Mouse (Mus musculus) adrenal gland, postnatal 25 days (tissue): Measurements from ENCODE around the gene Nfatc3. TPM values are rescaled to one million over a fixed set of nuclear protein-coding genes. Genes with fewer than 3 reads are reported as not detected.

Experiments used
- DNase-seq: peaks from one replicate; pipeline ENCODE4 v3.0.0; 2021; ENCODE audit warnings: mixed read lengths
- total RNA-seq: library from RNA; stranded (reverse); gene quantifications from 2 replicates; pipeline ENCODE4 v1.2.3, GENCODE M21; 2021

Gene Nfatc3
- total RNA-seq, 1 experiment from 2014 or later: 54.9 TPM

- peak; percentile 69 for DNase-seq
These were observed 89.4 kb downstream of the Nfatc3 start for GRCm38 (mm10) chr8:106147868-106148565.

- DNase-seq: no peak
These were observed 90.4 kb downstream of the Nfatc3 start for GRCm38 (mm10) chr8:106149025-106149424.

DNA sequence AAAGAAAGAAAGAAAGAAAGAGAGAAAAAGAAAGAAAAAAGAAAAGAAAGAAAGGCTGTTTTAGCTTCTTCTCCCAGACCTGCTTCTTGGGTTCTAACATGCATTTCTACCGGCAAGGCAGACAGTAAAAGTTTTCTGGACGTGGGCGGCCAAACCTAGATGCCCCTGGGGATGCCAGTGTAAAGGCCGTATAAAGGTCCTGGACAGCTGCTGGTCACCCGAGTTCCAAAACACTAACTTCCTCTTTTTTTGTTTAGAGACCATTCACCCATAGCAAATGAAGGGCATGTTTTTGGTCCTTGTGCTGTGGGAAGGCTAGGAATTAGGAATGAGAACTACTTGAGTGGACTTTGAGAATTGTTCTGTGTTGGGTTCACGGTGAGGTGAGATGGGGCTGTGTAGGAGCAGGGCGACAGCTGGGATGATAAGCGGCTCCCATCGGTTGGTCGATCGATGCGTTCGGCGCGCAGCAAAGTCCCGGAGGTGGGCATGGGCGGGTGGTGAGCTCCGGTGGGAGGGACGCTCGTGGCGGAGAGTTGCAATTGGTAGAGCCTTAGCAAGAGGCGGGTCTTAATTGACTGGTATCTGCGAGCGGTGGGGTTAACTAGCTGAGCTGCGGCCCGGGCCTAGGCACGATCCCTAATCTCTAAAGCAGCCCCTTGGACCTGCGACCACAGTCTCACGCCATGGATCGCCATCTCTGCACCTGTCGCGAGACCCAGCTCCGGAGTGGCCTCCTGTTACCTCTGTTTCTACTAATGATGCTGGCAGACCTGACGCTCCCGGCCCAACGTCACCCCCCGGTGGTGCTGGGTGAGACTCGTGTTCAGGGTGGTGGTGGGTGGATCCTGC is 91.4 kb downstream of the Nfatc3 start, which contains the start of gene Pla2g15:
TSS of gene Pla2g15 (plus strand) at position 599 of the 852 bp plus-strand sequence.
- peak; percentile 91 for DNase-seq

DNA sequence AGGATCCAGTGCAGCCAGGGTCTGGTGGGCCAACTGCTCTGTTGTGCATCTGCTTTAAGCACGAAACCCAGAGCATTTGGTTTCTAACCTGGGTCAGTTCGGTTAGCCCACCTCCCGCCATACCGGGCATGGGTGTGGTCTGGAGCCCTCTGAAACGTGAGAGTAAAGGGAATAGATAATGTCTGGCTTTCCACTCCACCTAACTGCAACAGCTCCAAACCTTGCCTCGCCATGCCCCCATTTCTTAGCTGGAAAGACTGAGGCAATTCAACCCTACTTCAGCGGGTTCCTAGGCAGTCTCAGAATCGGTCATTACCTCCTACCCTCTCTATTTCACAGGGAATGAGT is 92.0 kb downstream of the Nfatc3 start:
- no peak for DNase-seq

DNA sequence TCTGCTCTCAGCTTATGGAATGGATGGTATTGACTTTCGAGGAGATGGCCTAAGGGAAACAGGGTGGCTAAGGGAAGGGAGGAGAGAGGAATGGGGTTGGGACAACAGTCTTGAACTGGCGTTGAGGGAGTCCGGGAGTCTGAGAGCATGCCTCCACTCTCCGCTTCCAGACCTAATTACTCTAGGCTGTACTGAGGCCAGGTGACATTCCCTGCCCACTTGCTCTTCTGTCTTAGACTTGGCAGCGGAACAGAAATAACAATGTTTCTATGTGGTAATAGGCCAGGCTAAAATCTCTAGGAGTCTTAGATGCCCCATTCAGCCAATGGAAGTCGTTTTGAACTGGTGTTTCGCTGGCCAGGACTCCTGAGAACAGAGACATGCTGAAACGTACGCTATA is 92.4 kb downstream of the Nfatc3 start:
- no peak for DNase-seq

DNA sequence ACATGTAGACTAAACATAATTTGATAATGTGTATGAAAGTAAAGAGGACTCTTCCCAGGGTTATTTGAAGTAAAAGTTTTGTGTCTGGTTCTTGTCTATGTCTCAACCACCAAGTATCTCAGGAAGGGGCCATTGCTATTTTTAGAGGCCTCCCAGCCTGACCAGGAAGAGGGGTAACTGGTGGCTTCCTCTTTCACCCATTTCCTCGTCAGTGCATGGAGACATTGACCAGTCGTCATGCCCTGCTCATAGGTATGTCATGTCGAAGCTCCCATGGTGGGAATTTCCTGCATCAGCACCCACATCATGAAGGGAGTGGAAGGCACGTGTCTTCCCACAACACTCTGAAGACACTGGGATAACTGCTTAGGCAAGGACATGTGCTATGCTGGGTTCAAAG is 94.2 kb downstream of the Nfatc3 start:
- DNase-seq: no peak

GRCm38 (mm10) chr8:106157419-106157818 is 98.8 kb downstream of the Nfatc3 start:
- DNase-seq: no peak

DNA sequence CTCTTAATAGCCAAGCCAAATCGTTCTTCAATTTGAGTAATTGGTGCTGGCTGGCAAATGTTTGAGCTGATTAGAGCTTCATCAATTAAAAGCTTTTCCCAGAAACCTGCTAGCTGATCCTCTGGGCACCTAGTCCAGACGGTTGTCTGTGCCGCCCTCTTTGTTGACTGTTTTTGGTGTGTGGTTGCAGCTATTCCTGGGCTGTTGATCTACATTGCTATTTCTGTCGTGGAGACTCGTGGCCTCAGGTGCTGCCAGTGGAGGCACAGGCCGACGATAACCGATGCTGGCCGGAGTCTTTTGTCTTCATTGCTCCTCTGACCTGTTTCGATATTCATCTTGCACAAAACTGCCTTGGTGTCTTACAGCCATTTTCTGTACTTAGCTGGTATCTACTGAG is 99.7 kb downstream of the Nfatc3 start:
- DNase-seq: no peak

GRCm38 (mm10) chr8:106159876-106160275 is 101.2 kb downstream of the Nfatc3 start:
- no peak for DNase-seq

- no peak for DNase-seq
These were observed 104.6 kb downstream of the Nfatc3 start for GRCm38 (mm10) chr8:106163251-106163650.

DNA sequence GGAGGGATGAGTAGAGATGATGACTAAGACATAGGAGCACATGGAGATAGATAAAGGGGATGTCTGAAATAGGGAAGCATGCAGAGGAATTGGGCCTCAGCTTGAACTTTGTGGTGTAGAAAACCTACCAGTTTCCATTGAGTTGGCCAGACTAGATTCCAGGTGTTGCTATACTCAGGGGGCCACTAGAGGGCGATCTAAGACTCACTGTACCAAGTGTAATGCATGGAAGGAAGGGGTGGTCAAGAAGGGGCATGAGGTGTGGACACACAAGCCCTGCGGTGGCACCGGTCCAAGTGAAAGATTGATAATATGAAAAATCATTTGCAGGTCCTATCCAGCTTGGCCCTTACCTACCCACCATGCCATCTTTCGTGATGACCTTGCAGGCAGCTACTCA is 106.8 kb downstream of the Nfatc3 start:
- DNase-seq: peak; percentile 65

- peak; percentile 91 for DNase-seq
These were observed 109.8 kb downstream of the Nfatc3 start, which contains the start of gene Slc7a6 for GRCm38 (mm10) chr8:106168356-106169016. Slc7a6 (plus strand) TSS chr8:106168857.

DNA sequence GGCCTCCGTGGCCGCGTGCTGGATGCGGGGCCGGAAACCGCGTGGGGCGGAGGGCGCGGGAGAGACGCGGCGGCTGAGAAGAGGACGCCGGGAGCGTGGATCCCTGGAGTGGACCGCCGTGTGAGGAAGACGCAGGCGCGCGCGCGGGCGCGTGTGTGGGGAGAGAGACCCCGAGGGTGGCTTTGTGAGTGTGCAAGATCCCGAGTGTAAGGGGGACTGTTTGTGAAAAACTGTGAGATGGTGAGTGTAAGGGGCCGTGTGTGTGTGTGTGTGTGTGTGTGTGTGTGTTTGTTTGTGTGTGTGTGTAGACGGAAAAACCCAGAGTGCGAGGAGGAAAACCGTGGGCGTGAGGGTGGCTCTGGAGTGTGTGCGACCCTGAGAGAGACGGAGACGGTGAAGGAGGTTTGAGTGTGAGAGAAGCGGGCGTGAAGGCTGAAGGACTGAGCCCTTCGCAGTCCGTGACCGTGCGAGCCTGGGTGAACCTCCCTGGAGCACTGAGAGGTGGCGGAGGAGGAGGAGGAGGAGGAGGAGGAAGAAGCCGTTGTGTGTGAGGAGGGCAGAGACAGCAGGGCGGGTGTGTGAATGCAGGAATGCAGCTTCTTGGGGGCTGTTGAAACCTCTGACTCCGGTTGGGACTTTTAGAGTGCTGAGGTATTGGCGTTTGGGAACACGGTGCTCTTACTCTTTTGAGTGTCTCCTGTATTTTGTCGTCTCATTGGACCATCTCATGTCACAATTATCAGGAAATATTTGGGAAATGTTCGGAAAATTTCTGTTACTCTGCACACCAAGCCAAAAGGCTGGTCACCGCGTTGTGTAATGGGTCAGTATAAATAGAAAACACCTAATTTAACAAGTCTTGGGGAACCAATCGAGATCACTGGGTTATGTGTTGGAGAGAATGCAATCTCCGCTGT is 110.6 kb downstream of the Nfatc3 start:
- peak; percentile 29 for DNase-seq

DNA sequence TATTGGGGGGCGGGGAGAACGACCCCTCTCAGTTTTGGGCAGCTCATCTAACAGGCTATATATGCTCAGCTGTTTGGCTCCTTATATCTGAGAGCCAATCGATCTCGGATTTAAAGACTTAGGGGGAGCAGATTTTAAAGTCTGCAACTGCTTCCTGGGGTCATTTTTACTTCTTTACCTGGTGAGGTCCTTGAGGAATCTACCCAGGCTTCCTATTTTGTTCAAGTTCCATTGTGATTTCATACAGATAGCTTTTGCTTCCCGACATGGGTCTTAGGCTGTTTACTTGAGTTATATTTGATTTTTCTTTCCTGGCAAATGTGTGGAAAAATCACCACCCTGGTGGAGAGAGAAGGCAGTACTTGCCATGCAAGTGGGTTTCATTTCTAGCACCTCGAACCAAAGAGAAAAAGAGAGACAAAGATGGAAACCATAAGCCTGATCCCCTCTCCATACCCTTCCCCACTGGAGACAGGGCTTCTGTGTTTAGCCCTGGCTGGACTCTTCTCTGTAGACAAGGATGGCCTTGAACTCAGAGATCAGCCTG is 111.4 kb downstream of the Nfatc3 start:
- DNase-seq: no peak

DNA sequence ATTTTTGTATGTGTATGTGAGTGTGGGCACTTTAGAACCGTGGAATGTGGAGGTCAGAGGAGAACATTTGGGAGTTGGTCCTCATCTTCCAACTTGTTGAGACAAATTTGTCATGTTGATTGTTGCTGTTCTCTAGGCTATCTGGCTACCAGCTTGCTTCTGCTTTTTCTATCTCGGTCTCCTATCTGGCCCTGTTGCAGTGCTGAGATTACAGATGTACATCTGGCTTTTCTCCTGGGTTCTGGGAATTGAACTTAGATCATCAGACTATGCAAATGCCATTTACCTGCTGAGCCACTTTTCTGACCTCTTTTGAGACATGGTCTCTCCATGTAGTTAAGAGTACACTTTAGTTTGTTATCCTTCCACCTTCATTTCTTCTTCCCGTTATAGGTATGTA is 114.9 kb downstream of the Nfatc3 start:
- DNase-seq: no peak

DNA sequence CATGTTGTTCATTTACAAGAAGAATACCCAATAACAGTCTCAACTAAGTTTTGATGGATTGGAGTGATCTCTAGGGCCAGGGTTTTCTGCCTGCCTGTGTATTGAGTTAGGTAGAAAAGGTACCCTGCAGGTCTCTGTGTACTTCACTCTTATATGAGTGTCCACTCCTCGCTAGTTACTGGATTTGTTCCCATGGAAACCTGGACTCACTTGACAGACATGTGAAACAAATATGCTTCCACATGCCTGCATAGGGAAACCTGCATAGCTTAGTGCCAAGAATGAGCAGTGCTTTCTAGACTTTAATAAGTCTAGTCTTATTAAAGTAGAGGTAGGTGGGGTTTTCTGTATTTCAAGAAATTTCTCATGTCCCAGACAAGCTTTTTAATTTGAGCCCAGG is 118.3 kb downstream of the Nfatc3 start:
- DNase-seq: no peak

DNA sequence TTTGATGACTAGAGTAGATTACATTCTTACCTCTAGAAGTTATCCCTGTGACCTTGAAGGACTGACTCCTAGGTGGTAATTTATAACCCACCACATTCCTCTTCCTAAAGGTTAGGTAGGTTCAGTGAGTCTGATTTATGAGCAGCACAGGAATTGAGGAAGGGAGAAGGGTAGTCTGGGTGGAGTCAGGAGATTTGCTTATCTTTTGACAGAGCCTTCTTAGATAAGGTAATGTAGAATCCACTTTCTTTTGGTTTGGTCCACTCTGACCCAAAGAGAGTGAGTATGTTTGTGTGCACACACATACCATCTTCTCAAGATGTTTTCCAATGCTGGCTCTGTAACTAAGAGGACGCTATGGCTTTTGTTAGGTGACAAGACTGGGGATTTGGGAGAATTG is 119.0 kb downstream of the Nfatc3 start:
- no peak for DNase-seq

DNA sequence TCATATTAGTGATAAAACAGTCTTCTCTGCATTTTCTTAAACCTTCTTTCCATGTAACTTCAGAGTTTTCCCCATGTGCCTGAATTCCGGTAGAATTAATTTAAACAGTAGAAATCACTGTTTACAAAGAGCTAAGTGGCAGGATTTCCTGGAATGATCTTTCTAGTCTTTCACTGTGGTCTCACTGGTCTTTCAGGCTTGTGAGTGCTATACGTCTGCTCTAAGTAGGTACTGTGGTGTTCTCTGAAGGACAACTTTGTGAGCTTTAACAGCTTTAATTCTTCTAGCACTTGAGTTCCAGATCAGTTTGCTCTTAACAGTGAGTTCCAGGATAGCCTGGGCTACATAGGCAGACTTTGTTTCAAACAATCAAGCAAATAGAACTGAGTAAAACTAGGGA is 119.8 kb downstream of the Nfatc3 start:
- DNase-seq: no peak
